Mouse (Mus musculus) neural tube, embryonic 11.5 days (tissue): ENCODE data around the gene Sorbs1. TPM values are rescaled to one million over a fixed set of nuclear protein-coding genes. Genes with fewer than 3 reads are reported as not detected.

Experiments
- ATAC-seq: fragments of 200-750 bp; cut with Nextera tagmentation; 2 replicates; pipeline ENCODE4 v1.8.0; 2017; ENCODE audit warnings: moderate number of reproducible peaks, mild to moderate bottlenecking, moderate TSS enrichment, moderate library complexity; ENCODE audit not compliant: insufficient read depth, low FRiP score, low TSS enrichment
- DNase-seq: peaks from one replicate; pipeline ENCODE4 v3.0.0-alpha.2; 2015; ENCODE audit warnings: low spot score
- H3K27ac ChIP-seq: fragments of 300-500 bp; sonication (generic); 2 replicates; pipeline ENCODE4 v1.5.1; 2014; ENCODE audit warnings: low read depth, mild to moderate bottlenecking, low read length
- H3K27me3 ChIP-seq: fragments of 300-500 bp; sonication (generic); 2 replicates; pipeline ENCODE4 v1.6.1; 2014; ENCODE audit warnings: mild to moderate bottlenecking, low read length, mixed read lengths; ENCODE audit not compliant: control insufficient read depth, insufficient read depth
- H3K36me3 ChIP-seq: fragments of 300-500 bp; sonication (generic); 2 replicates; pipeline ENCODE4 v1.6.1; 2014; ENCODE audit warnings: mild to moderate bottlenecking, low read length, moderate library complexity, mixed read lengths; ENCODE audit not compliant: control insufficient read depth, insufficient read depth
- H3K4me1 ChIP-seq: fragments of 300-500 bp; sonication (generic); 2 replicates; pipeline ENCODE4 v1.6.1; 2014; ENCODE audit warnings: low read length, mixed read lengths; ENCODE audit not compliant: control insufficient read depth, insufficient read depth
- H3K4me2 ChIP-seq: fragments of 300-500 bp; sonication (generic); 2 replicates; pipeline ENCODE4 v1.6.1; 2014; ENCODE audit warnings: low read depth, mild to moderate bottlenecking, moderate library complexity
- H3K4me3 ChIP-seq: fragments of 300-500 bp; sonication (generic); 2 replicates; pipeline ENCODE4 v1.5.1; 2014; ENCODE audit warnings: low read depth, low read length
- H3K9ac ChIP-seq: fragments of 300-500 bp; sonication (generic); 2 replicates; pipeline ENCODE4 v1.6.1; 2014; ENCODE audit warnings: mild to moderate bottlenecking, low read length
- H3K9me3 ChIP-seq: fragments of 300-500 bp; sonication (generic); 2 replicates; pipeline ENCODE4 v1.6.1; 2016; ENCODE audit warnings: low read length; ENCODE audit not compliant: control insufficient read depth
- WGBS: fragments of 180-500 bp; shearing (Covaris S2); extraction: QIAGEN DNeasy Blood & Tissue Kit; methylation state at CpG from one replicate; pipeline ENCODE4 v1.1.7; 2014; 5-methylcytosine and 5-hydroxymethylcytosine counted together
- polyA plus RNA-seq: library from polyadenylated mRNA; unstranded; fragments of >200 nt; fragmentation: Nextera tagmentation; extraction: Ambion mirVana; gene quantifications from 2 replicates; pipeline ENCODE4 v1.2.1, GENCODE M21; 2014

Gene Sorbs1
- polyA plus RNA-seq, 1 experiment from 2014 or later, result 91.2 TPM

DNA sequence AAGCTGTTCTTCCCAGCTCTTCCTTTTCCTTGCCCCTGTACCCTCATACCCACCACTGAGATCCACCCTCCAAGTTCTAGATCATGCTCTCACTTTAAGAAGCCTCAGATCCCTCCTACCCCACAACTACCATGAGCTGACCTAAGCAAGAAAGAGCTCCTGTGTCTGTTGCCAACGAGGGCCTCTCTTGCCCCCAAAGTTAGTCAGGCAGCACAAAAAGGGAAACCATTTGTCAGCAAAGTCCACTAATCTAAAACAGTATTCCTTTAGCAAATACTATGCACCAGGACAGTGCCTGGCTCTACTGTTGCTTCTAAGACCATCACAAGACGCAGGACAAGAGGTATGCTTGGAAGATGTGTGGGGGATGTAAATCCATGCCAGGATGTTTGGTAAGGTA lies 106.4 kb downstream of the Sorbs1 start:
- H3K9me3 ChIP-seq, result no peaks in the 10 kb centered on the region
- whole genome bisulfite sequencing, result 81% methylated on average over 2 of the region's 2 CpGs
- ATAC-seq, result no peak

DNA sequence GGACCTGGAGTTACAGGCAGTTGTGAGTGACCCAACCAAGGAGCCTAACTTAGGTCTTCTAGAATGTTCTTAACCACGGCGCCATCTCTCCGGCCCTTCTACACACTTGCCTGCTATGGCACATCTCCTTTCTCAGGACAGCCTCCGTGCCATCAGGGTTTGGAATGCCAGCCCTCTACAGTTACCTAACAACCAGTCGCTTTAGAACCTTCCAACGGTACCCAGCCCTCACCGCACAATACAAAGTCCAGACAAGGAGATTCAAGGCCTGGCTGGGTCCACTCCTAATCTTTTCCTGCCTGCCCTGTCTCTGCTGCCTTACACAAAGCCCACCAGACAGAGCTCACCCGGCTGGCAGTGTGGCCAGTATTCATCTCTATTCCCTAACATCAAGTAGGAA lies 106.9 kb downstream of the Sorbs1 start:
- Histone ChIP-seq H3K27ac (no peak overlapping the region), H3K9me3 (no peaks in the 10 kb centered on the region), H3K4me2 (no peak overlapping the region), H3K36me3 (no peaks in the 10 kb centered on the region), H3K4me1 (no peaks in the 10 kb centered on the region), H3K27me3 (no peaks in the 10 kb centered on the region), H3K4me3 (no peak overlapping the region), H3K9ac (no peak overlapping the region)
- no peak for ATAC-seq
- WGBS, result 97% methylated on average over 8 of the region's 8 CpGs
- no peak for DNase-seq

More for the DNA sequence above, 106.4 kb downstream of the Sorbs1 start:
- Histone ChIP-seq H3K4me1 (no peaks in the 10 kb centered on the region), H3K27me3 (no peaks in the 10 kb centered on the region), H3K9ac (no peak overlapping the region), H3K36me3 (no peaks in the 10 kb centered on the region), H3K27ac (no peak overlapping the region), H3K4me3 (no peak overlapping the region), H3K4me2 (no peak overlapping the region)
- DNase-seq, result no peak

DNA sequence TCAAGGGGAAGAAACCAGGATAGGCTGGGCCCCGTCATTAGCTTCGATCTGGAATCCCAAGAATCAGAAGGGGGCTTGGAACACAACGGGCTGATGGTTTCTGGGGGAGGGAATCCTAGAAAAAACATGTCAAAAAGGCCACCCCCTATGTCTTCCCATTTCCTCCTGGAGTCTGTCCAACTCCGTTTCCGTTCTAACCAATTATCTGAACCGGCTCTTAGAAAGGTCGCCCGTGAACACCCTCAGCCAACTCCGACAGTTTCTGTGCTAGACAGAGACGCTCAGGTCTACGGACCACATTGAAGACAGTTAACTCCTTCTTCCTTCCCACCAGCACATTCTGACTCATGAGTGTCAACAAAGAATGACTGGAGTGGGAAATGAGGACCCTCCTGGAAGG lies 107.8 kb downstream of the Sorbs1 start:
- H3K36me3 ChIP-seq, result no peaks in the 10 kb centered on the region
- ATAC-seq (no peak), DNase-seq (no peak)
- H3K27me3 ChIP-seq, result no peaks in the 10 kb centered on the region
- no peak overlapping the region for H3K4me2 ChIP-seq
- no peak overlapping the region for H3K9ac ChIP-seq
- H3K27ac ChIP-seq, result no peak overlapping the region
- no peaks in the 10 kb centered on the region for H3K9me3 ChIP-seq
- H3K4me1 ChIP-seq, result no peaks in the 10 kb centered on the region
- H3K4me3 ChIP-seq, result no peak overlapping the region
- 76% methylated on average over 11 of the region's 11 CpGs for WGBS

DNA sequence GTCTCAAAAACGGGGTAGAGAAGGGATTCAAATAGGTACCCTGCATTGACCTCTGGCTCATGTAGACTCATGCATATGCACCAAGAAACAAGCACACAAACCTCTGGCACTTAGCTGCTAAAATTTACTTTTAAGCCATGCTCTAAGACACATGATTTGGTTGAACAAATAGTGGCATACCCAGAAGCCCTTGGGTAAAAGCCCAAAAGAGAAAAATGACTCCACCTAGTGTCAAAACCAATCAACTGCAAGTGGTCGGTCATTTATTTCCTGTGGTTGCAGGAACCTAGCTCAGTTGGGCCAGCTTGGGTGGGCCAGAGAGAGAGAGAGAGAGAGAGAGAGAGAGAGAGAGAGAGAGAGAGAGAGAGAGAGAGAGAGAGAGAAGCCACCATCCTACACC lies 109.0 kb downstream of the Sorbs1 start:
- no peaks in the 10 kb centered on the region for H3K9me3 ChIP-seq
- H3K4me3 ChIP-seq, result no peak overlapping the region
- no peak overlapping the region for H3K4me2 ChIP-seq
- H3K36me3 ChIP-seq, result no peaks in the 10 kb centered on the region
- no peak for ATAC-seq
- H3K4me1 ChIP-seq, result no peaks in the 10 kb centered on the region
- H3K9ac ChIP-seq, result no peak overlapping the region
- 84% methylated on average over 2 of the region's 2 CpGs for whole genome bisulfite sequencing
- no peak for DNase-seq
- no peaks in the 10 kb centered on the region for H3K27me3 ChIP-seq
- no peak overlapping the region for H3K27ac ChIP-seq

DNA sequence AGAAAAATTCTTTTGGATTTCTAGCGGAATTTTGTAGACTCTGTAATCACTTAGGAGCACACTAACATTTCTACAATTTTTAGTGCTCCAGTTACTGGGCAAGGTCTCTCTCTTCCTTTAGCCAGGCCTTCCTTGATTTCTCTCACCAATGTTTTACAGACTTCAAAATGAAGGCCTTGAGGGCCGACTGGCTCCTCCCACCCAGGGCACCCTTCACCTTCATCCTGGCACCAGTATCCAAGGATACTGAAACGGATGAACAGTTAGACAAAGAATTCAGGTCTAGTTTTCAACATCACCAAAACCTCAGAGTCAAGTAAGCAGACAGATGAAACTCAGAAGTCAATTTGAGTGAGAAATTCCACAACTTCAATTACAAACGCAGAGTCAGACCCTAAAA lies 109.6 kb downstream of the Sorbs1 start:
- H3K4me2 ChIP-seq, result no peak overlapping the region
- no peaks in the 10 kb centered on the region for H3K9me3 ChIP-seq
- H3K9ac ChIP-seq, result no peak overlapping the region
- WGBS, result 80% methylated on average over 4 of the region's 4 CpGs
- no peaks in the 10 kb centered on the region for H3K36me3 ChIP-seq
- no peak for ATAC-seq
- no peak for DNase-seq
- no peak overlapping the region for H3K27ac ChIP-seq
- no peaks in the 10 kb centered on the region for H3K27me3 ChIP-seq
- H3K4me3 ChIP-seq, result no peak overlapping the region
- H3K4me1 ChIP-seq, result no peaks in the 10 kb centered on the region

DNA sequence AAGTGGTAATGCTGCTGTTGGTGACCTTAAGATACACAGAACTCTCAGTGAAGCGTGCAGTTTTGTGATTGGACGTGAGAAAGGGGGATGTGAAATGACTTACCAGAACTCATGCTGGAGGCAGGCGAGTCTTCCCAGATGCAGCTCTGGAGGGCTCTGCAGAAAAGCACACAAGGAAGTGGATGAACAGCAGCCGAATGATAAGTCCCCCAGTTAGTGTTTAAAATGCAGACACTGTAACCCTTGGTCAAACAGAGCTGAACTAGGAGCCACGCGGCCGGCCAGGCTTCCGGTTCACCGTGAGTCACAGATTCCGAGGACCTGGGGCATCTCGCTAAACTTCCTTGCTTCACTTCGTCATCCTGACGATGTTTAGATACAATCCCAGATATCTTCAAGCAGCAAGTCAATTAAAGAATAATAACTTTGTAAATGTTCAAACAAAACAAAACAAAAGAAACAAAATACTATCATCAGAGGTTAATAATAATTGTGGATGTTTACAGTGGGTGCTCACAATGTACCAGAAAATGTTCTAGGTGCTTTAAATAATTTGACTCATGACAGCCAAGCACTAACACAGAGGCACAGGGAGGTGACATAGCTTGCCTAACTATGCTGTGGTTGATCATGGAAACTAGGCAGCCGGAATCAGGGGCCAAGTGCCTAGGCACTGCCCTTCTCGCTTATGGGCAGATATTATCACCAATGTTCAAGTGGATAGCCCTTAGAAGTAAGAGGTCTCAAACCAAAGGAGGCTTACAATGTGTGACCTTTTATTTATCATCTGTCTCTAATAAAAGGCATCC lies 111.2 kb downstream of the Sorbs1 start:
- Histone ChIP-seq H3K4me3 (no peak overlapping the region), H3K9ac (no peak overlapping the region), H3K4me1 (no peaks in the 10 kb centered on the region), H3K36me3 (no peaks in the 10 kb centered on the region), H3K27ac (no peak overlapping the region), H3K9me3 (no peaks in the 10 kb centered on the region), H3K4me2 (no peak overlapping the region), H3K27me3 (no peaks in the 10 kb centered on the region)
- no peak for ATAC-seq
- no peak for DNase-seq
- 83% methylated on average over 15 of the region's 15 CpGs for WGBS

DNA sequence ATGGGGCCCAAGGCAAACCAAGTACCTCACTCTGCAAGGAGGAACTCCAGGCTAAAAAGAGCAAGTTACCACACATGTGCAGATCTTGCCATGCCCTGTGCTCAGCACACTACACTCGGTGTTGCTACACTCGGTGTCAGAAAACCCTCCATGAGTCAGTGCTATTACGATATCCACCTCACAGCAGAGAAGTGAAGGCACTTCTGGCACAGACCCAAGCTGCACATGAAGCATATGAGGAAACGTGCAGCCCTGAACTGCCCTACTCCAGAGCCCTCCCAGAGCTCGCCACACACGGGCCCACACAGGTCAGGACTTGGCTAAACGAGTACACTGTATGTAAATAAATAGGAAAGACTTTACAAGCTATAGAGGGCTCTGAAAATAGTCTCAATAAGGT lies 112.4 kb downstream of the Sorbs1 start:
- no peak overlapping the region for H3K9ac ChIP-seq
- WGBS, result 92% methylated on average over 7 of the region's 7 CpGs
- no peaks in the 10 kb centered on the region for H3K4me1 ChIP-seq
- H3K36me3 ChIP-seq, result no peaks in the 10 kb centered on the region
- H3K4me3 ChIP-seq, result no peak overlapping the region
- H3K4me2 ChIP-seq, result no peak overlapping the region
- ATAC-seq, result no peak
- no peak overlapping the region for H3K27ac ChIP-seq
- no peaks in the 10 kb centered on the region for H3K9me3 ChIP-seq
- no peak for DNase-seq
- no peaks in the 10 kb centered on the region for H3K27me3 ChIP-seq

DNA sequence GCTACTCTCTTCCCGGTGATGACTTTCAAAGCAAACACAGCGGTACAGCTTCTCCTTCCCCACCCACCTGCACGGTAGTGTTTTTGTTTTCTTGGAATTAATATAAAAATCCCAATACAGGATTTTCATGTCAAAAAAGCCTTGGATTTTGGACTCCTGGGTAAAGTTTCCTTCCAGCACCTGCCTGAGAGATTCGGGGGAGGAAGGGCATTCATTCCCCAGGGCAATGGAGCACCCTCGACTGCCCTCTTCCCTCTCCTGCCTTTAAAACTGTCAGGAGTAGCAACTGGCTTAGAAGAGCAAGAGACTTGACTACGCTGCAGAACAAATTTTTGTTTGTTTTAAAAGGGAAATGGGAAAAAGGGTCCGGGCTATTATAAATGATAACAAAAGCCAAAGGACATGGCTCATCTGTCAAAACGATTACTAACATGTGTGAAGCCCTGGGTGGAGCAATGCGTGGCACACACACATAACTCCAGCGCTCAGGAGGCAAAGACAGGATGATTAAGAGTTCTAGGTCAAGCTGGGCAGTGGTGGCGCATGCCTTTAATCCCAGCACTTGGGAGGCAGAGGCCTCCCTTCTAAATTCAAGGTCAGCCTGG lies 113.1 kb downstream of the Sorbs1 start:
- Histone ChIP-seq H3K27me3 (no peaks in the 10 kb centered on the region), H3K27ac (no peak overlapping the region), H3K4me2 (no peak overlapping the region), H3K4me1 (no peaks in the 10 kb centered on the region; the same call in 1 of the 2 replicates), H3K36me3 (no peaks in the 10 kb centered on the region), H3K9ac (no peak overlapping the region), H3K4me3 (no peak overlapping the region), H3K9me3 (no peaks in the 10 kb centered on the region)
- DNase-seq (no peak), ATAC-seq (no peak)
- WGBS, result 51% methylated on average over 11 of the region's 11 CpGs
